Mouse (Mus musculus) heart, embryonic 14.5 days (tissue): ENCODE measurements around the gene Cyp4f37. TPM values are rescaled to one million over a fixed set of nuclear protein-coding genes. Genes with fewer than 3 reads are reported as not detected.
A peak's percentile ranks its signal among the peaks of the same experiment; 100 is the strongest.
"Not testable (repeated sequence)": the region's sequence is repeated elsewhere in the genome, so short reads cannot be mapped to it uniquely, and the experiment has no call there.

Experiments used
- ATAC-seq: fragments of 200-750 bp; cut with Nextera tagmentation; 2 replicates; pipeline ENCODE4 v1.8.0; 2017; ENCODE audit warnings: low read depth, moderate TSS enrichment; ENCODE audit not compliant: insufficient number of reproducible peaks, insufficient read depth, low FRiP score
- H3K27ac ChIP-seq, 2 experiments: fragments of 200-500 bp in 1 of 2; fragments of 300-500 bp in 1 of 2; sonication (generic) in 1 of 2; replicated peaks in 1 of 2; 2 replicates each; pipeline ENCODE4 v1.5.1; 2012 to 2014; ENCODE audit warnings: low read depth in 2 of 2, low read length in 2 of 2, control low read depth in 1 of 2, mild to moderate bottlenecking in 1 of 2, mixed read lengths in 1 of 2; ENCODE audit not compliant: control insufficient read depth in 1 of 2, insufficient read depth in 1 of 2
- H3K27me3 ChIP-seq: fragments of 300-500 bp; sonication (generic); 2 replicates; pipeline ENCODE4 v1.6.1; 2014; ENCODE audit warnings: mild to moderate bottlenecking, low read length, control low read depth; ENCODE audit not compliant: control insufficient read depth, insufficient read depth
- H3K36me3 ChIP-seq: fragments of 300-500 bp; sonication (generic); 2 replicates; pipeline ENCODE4 v1.6.1; 2014; ENCODE audit warnings: mild to moderate bottlenecking, control low read depth, low read length, mixed read lengths; ENCODE audit not compliant: control insufficient read depth, insufficient read depth
- H3K4me1 ChIP-seq, 2 experiments: fragments of 200-500 bp in 1 of 2; fragments of 300-500 bp in 1 of 2; sonication (generic) in 1 of 2; 2 replicates each; pipeline ENCODE4 v1.6.1; 2012 to 2014; ENCODE audit warnings: low read length in 2 of 2, control low read depth in 1 of 2, mixed read lengths in 1 of 2; ENCODE audit not compliant: control insufficient read depth in 2 of 2, insufficient read depth in 2 of 2
- H3K4me2 ChIP-seq: fragments of 300-500 bp; sonication (generic); 2 replicates; pipeline ENCODE4 v1.6.1; 2014; ENCODE audit warnings: mild to moderate bottlenecking, low read length
- H3K4me3 ChIP-seq, 2 experiments: fragments of 200-500 bp in 1 of 2; fragments of 300-500 bp in 1 of 2; sonication (generic) in 1 of 2; 2 replicates each; pipeline ENCODE4 v1.5.1; 2012 to 2014; ENCODE audit warnings: low read length in 2 of 2, mild to moderate bottlenecking in 2 of 2, control low read depth in 1 of 2, low read depth in 1 of 2, moderate library complexity in 1 of 2; ENCODE audit not compliant: control insufficient read depth in 1 of 2, insufficient read depth in 1 of 2
- H3K9ac ChIP-seq: fragments of 300-500 bp; sonication (generic); 2 replicates; pipeline ENCODE4 v1.6.1; 2014; ENCODE audit warnings: mild to moderate bottlenecking, low read length
- H3K9me3 ChIP-seq: fragments of 300-500 bp; sonication (generic); 2 replicates; pipeline ENCODE4 v1.6.1; 2016; ENCODE audit warnings: low read length, control low read depth; ENCODE audit not compliant: control insufficient read depth
- WGBS: fragments of 180-500 bp; shearing (Covaris S2); extraction: QIAGEN DNeasy Blood & Tissue Kit; methylation state at CpG from one replicate; pipeline ENCODE4 v1.1.7; 2014; 5-methylcytosine and 5-hydroxymethylcytosine counted together
- polyA plus RNA-seq: library from polyadenylated mRNA; unstranded; fragments of >200 nt; fragmentation: Nextera tagmentation; extraction: Ambion mirVana; gene quantifications from 2 replicates; pipeline ENCODE4 v1.2.1, GENCODE M21; 2014

Cyp4f37 gene
- polyA plus RNA-seq, 1 experiment from 2014 or later, result not detected

DNA sequence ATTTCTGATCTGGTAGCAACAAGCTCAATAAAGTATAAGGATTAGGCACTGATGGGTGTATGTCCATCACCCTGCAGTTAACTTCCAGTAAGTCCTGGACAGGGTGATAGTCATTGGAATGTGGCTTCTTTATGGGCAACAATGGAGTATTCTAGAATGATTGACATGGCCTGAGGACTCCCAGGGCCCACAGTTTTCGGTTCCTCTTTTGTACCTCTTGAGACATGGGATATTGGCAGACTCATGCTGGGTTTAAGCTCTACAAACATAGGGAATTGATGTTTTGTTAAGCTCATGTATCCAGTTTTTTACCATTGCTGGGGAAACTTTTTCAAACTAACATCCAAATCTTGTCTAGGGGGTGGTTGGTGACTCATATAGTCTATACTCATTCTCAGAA, 3.9 kb upstream of the Cyp4f37 start:
- 62% methylated on average over 1 of the region's 1 CpGs for WGBS
- H3K27me3 ChIP-seq, result no peaks in the 10 kb centered on the region
- ATAC-seq, result no peak

DNA sequence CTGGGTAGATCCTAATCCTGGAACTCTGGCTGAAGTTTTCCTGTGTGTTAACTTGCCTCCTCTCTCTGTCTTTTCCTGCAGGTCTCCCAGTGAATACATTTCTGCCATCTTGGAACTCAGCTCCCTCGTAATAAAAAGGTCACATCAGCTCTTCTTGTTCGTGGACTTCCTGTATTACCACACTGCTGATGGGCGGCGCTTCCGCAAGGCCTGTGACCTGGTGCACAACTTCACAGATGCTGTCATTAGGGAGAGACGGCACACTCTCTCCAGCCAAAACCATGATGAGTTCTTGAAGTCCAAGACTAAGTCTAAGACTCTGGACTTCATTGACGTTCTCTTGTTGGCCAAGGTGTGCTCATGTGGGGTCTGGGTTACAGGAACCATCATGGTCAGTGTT, 8.6 kb downstream of the Cyp4f37 start:
- H3K27me3 ChIP-seq, H3K27ac ChIP-seq, H3K9me3 ChIP-seq, H3K9ac ChIP-seq, H3K36me3 ChIP-seq, ATAC-seq, H3K4me1 ChIP-seq, H3K4me2 ChIP-seq, H3K4me3 ChIP-seq: not testable (repeated sequence)
- 80% methylated on average over 6 of the region's 7 CpGs for WGBS

More for the DNA sequence above, 3.9 kb upstream of the Cyp4f37 start:
- Histone ChIP-seq H3K4me3 (no peak overlapping the region), H3K27ac (no peak overlapping the region), H3K9me3 (peaks cover 10% of the 10 kb centered on the region), H3K36me3 (no peaks in the 10 kb centered on the region), H3K4me2 (no peak overlapping the region), H3K9ac (no peak overlapping the region), H3K4me1 (no peaks in the 10 kb centered on the region)

DNA sequence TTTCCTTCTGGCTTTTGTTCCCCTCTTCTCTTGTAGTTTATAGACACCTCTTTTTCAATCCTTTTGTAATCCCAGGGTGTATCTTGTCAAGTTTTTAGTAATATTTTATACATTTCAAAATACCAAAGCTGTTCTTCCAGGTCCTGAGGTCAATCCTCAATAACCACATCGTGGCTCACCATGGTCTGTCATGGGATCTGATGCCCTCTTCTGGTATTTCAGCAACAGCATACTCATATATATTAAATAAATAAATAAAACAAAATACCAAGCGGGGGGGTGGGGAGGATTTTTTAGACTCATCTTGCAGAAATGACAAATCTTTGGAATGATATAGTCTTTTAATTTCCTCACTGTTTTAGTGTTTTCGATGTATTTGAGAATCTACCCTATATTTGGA, 10.8 kb downstream of the Cyp4f37 start:
- H3K9ac ChIP-seq, result no peak overlapping the region
- H3K4me2 ChIP-seq, result no peak overlapping the region
- no peaks in the 10 kb centered on the region for H3K36me3 ChIP-seq
- no peaks in the 10 kb centered on the region for H3K9me3 ChIP-seq
- no peak for ATAC-seq
- no peaks in the 10 kb centered on the region for H3K4me1 ChIP-seq
- H3K27me3 ChIP-seq, result no peaks in the 10 kb centered on the region
- no peak overlapping the region for H3K4me3 ChIP-seq
- WGBS, result 71% methylated on average over 3 of the region's 3 CpGs
- H3K27ac ChIP-seq, result no peak overlapping the region

DNA sequence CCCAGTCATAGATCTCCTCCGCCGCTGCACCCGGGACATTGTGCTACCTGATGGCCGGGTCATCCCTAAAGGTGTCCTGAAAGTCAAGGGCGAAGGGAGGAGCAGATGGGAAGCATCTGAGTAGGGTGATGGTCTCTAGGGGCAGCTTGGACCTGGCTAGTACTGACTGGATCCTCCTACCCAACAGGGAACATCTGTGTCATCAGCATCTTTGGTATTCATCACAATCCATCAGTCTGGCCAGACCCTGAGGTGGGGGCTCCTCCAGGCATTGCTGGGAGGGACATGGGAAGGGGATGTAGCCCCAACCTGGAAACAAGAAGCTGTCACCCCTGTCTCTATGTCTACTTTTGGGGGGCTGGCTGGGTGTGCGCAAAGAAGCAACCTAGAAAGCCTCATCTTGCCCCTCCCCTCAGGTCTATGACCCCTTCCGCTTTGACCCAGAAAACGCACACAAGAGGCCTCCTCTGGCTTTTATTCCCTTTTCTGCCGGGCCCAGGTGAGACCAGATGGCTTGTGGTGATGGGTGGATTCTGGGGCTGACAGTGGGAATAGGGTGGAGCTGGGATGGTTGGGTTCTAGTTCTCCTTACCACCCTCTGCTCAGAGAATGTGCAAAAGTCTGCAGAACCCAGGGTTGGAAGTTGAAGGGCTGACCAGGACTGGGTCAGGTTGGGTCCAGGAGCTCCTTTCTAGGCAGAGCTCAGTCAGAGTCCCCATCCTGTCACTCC, 13.3 kb downstream of the Cyp4f37 start:
- not testable (repeated sequence) for H3K9me3 ChIP-seq, H3K4me1 ChIP-seq, H3K36me3 ChIP-seq, H3K27ac ChIP-seq, H3K27me3 ChIP-seq, ATAC-seq
- peak overlapping the region; percentile 29 to 37 for H3K4me3 ChIP-seq
- peak overlapping the region; percentile 22; the same call in 1 of the 2 replicates for H3K9ac ChIP-seq
- WGBS, result 92% methylated on average over 9 of the region's 9 CpGs
- H3K4me2 ChIP-seq, result peak overlapping the region; percentile 65

DNA sequence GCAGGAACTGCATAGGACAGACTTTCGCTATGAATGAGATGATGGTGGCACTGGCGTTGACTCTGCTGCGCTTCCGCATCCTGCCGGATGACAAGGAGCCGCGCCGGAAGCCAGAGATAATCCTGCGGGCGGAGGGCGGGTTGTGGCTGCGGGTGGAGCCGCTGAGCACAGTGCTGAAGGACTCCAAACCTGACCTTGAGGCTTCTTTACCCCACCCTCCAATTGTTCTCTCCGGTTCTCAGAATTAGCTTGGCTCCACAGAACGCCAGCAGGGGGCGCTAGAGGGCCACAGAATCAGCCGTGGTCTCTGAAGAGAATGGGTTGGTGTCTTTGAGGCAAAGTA, 13.8 kb downstream of the Cyp4f37 start:
- peak; percentile 64; the same call in 1 of the 2 replicates for ATAC-seq
- peak overlapping the region; percentile 29 to 37 for H3K4me3 ChIP-seq
- peak overlapping the region; percentile 65 for H3K4me2 ChIP-seq
- H3K27ac ChIP-seq, result no peak overlapping the region
- WGBS, result 3% methylated on average over 17 of the region's 17 CpGs
- peak overlapping the region; percentile 22; the same call in 1 of the 2 replicates for H3K9ac ChIP-seq
- no peaks in the 10 kb centered on the region for H3K36me3 ChIP-seq
- H3K9me3 ChIP-seq, result no peaks in the 10 kb centered on the region
- H3K27me3 ChIP-seq, result no peaks in the 10 kb centered on the region
- H3K4me1 ChIP-seq, result no peaks in the 10 kb centered on the region

DNA sequence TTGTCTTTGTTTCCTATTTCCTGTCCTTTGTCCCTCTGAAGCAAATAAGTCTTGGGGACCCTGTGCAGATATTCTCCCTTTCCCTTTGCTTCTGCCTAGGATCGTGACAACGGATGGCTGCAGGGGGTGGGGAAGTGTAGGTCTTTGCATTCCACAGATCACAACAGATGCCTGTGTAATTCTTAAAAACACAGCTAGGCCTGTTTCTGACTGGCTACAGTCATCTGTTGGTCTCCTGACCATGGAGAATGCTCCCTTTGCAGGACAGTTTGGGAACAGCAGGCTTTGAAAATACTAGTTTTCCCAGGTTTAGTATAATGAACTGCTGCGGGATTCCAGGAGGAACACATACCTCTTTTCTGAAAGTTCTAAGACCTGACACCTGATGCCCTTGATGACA, 15.2 kb downstream of the Cyp4f37 start:
- H3K36me3 ChIP-seq, result no peaks in the 10 kb centered on the region
- no peak for ATAC-seq
- no peaks in the 10 kb centered on the region for H3K4me1 ChIP-seq
- H3K27me3 ChIP-seq, result no peaks in the 10 kb centered on the region
- no peaks in the 10 kb centered on the region for H3K9me3 ChIP-seq
- H3K4me2 ChIP-seq, result no peak overlapping the region
- H3K27ac ChIP-seq, result no peak overlapping the region
- 37% methylated on average over 3 of the region's 3 CpGs for WGBS
- no peak overlapping the region for H3K9ac ChIP-seq
- H3K4me3 ChIP-seq, result no peak overlapping the region

DNA sequence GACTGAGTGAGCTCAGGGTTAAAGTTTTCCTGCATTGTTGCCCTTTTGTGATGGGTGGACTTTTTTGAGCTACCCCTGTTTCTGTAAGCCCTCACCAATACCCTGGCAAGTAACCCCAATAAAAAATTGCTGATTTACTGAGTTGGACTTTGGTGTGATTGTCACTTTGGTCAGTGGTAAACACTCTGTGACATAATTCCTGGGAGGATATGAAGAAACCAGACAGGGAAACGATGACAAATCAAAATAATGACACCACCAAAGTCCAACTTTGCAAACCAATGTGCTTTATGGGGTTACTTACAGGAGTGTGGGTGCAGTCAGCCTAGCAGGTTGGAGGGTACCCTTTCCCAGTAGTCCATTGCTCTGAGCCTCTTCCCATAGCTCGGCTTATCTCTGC, 16.0 kb downstream of the Cyp4f37 start:
- Histone ChIP-seq H3K4me1 (no peaks in the 10 kb centered on the region), H3K9ac (no peak overlapping the region), H3K27me3 (no peaks in the 10 kb centered on the region), H3K4me3 (no peak overlapping the region), H3K36me3 (no peaks in the 10 kb centered on the region), H3K27ac (no peak overlapping the region), H3K9me3 (no peaks in the 10 kb centered on the region), H3K4me2 (no peak overlapping the region)
- WGBS, result 76% methylated on average over 2 of the region's 2 CpGs
- no peak for ATAC-seq

DNA sequence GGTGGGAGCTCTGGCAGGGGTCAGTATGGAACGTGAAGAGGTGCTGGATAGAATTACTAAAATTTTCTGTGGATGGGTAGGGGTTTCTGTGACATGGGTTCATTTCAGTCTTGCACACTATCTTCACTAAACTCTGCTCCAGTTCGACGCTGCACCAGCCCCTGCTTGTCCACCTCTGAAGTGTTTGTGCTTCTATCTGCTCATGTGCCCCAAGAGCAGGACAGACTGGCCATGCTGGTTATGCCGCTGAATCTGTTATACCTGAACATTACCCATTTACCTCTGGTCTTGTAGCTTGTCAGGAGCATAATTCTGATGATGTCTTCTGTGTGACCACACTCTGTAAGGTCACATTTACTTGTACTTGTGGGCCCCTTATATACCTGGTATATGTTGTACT, 25.5 kb downstream of the Cyp4f37 start:
- WGBS, result 79% methylated on average over 4 of the region's 4 CpGs
- no peaks in the 10 kb centered on the region for H3K4me1 ChIP-seq
- H3K9me3 ChIP-seq, result no peaks in the 10 kb centered on the region
- no peak overlapping the region for H3K4me3 ChIP-seq
- no peak for ATAC-seq
- H3K9ac ChIP-seq, result no peak overlapping the region
- no peaks in the 10 kb centered on the region for H3K36me3 ChIP-seq
- H3K4me2 ChIP-seq, result no peak overlapping the region
- H3K27ac ChIP-seq, result no peak overlapping the region
- H3K27me3 ChIP-seq, result no peaks in the 10 kb centered on the region
